Mouse (Mus musculus) MEL (cell line): ENCODE measurements at regions not wholly inside any gene's neighbourhood (a gene's known extent, or its start where the extent isn't known, plus 50 kb on each side); places are given as distances from the start of the nearest gene placed in this dataset.

ENCODE experiments used
- DNase-seq: peaks from one replicate; pipeline ENCODE4 v3.0.0; 2011; ENCODE audit warnings: low read depth, low spot score
- H3K27ac ChIP-seq: 2 replicates; pipeline ENCODE4 v1.5.1; 2012; ENCODE audit warnings: low read depth, mild to moderate bottlenecking, control low read depth, low read length, moderate library complexity; ENCODE audit not compliant: control insufficient read depth
- H3K27me3 ChIP-seq, 2 experiments: fragments of 150-350 bp in 1 of 2; sonication (generic) in 1 of 2; 2 replicates each; pipeline ENCODE4 v1.6.1; 2012; ENCODE audit warnings: low read length in 2 of 2, mild to moderate bottlenecking in 2 of 2, improper control_type of control experiment in 1 of 2, moderate library complexity in 1 of 2; ENCODE audit not compliant: insufficient read depth in 2 of 2, control insufficient read depth in 1 of 2
- H3K36me3 ChIP-seq, 2 experiments: 2 replicates each; pipeline ENCODE4 v1.6.1; 2012 to 2014; ENCODE audit warnings: low read length in 2 of 2, improper control_type of control experiment in 1 of 2, inconsistent platforms in 1 of 2, mild to moderate bottlenecking in 1 of 2; ENCODE audit not compliant: insufficient read depth in 2 of 2, control insufficient read depth in 1 of 2
- H3K4me1 ChIP-seq, 2 experiments: fragments of 150-350 bp in 1 of 2; sonication (generic) in 1 of 2; 2 replicates each; pipeline ENCODE4 v1.6.1; 2012; ENCODE audit warnings: low read length in 2 of 2, improper control_type of control experiment in 1 of 2, mild to moderate bottlenecking in 1 of 2; ENCODE audit not compliant: insufficient read depth in 2 of 2, control insufficient read depth in 1 of 2
- H3K4me3 ChIP-seq, 2 experiments: fragments of 150-350 bp in 1 of 2; sonication (generic) in 1 of 2; 2 replicates each; pipeline ENCODE4 v1.5.1; 2012; ENCODE audit warnings: low read depth in 2 of 2, low read length in 2 of 2, mild to moderate bottlenecking in 2 of 2, moderate library complexity in 2 of 2, control low read depth in 1 of 2, improper control_type of control experiment in 1 of 2; ENCODE audit not compliant: control insufficient read depth in 1 of 2, insufficient read depth in 1 of 2
- H3K79me2 ChIP-seq: 2 replicates; pipeline ENCODE4 v1.6.1; 2012; ENCODE audit warnings: mild to moderate bottlenecking, low read length, moderate library complexity; ENCODE audit not compliant: control insufficient read depth, poor library complexity, insufficient read depth
- H3K9ac ChIP-seq: 2 replicates; pipeline ENCODE4 v1.6.1; 2012; ENCODE audit warnings: low read depth, mild to moderate bottlenecking, control low read depth, low read length, moderate library complexity; ENCODE audit not compliant: control insufficient read depth, poor library complexity, severe bottlenecking
- H3K9me3 ChIP-seq: fragments of 150-350 bp; sonication (generic); replicated peaks from 2 replicates; pipeline ENCODE4 v1.6.1; 2012; ENCODE audit warnings: mild to moderate bottlenecking, low read length, improper control_type of control experiment, moderate library complexity; ENCODE audit not compliant: insufficient read depth
- CHD1 ChIP-seq: IDR thresholded peaks from 2 replicates; pipeline ENCODE4 v1.6.1; 2012; ENCODE audit warnings: low read depth, mild to moderate bottlenecking, inconsistent platforms, low read length, improper control_type of control experiment
- ELF1 ChIP-seq: IDR thresholded peaks from 2 replicates; pipeline ENCODE4 v1.6.1; 2014; ENCODE audit warnings: low read depth, mild to moderate bottlenecking, inconsistent platforms, low read length, improper control_type of control experiment, moderate library complexity
- EP300 ChIP-seq, 2 experiments: IDR thresholded peaks; 2 replicates each; pipeline ENCODE4 v1.6.1; 2011; ENCODE audit warnings: improper control_type of control experiment in 2 of 2, low read length in 2 of 2, low read depth in 1 of 2, mild to moderate bottlenecking in 1 of 2
- ETS1 ChIP-seq: IDR thresholded peaks from 2 replicates; pipeline ENCODE4 v1.6.1; 2012; ENCODE audit warnings: low read depth, mild to moderate bottlenecking, inconsistent platforms, low read length, improper control_type of control experiment, moderate library complexity
- HCFC1 ChIP-seq: IDR thresholded peaks from 2 replicates; pipeline ENCODE4 v1.6.1; 2012; ENCODE audit warnings: low read depth, mild to moderate bottlenecking, inconsistent platforms, low read length, improper control_type of control experiment, moderate library complexity
- KAT2A ChIP-seq: conservative IDR thresholded peaks from 2 replicates; pipeline ENCODE4 v1.6.1; 2012; ENCODE audit warnings: low read depth, low read length, improper control_type of control experiment, inconsistent platforms
- MAZ ChIP-seq: IDR thresholded peaks from 2 replicates; pipeline ENCODE4 v1.6.1; 2012; ENCODE audit warnings: low read depth, mild to moderate bottlenecking, inconsistent platforms, low read length, improper control_type of control experiment
- MXI1 ChIP-seq: IDR thresholded peaks from 2 replicates; pipeline ENCODE4 v1.6.1; 2011; ENCODE audit warnings: mild to moderate bottlenecking, low read depth, low read length, improper control_type of control experiment
- MYC ChIP-seq: IDR thresholded peaks from 2 replicates; pipeline ENCODE4 v1.6.1; 2011; ENCODE audit warnings: low read depth, mild to moderate bottlenecking, low read length, improper control_type of control experiment, moderate library complexity
- NELFE ChIP-seq: IDR thresholded peaks from 2 replicates; pipeline ENCODE4 v1.6.1; 2011; ENCODE audit warnings: low read depth, low read length, improper control_type of control experiment
- NRF1 ChIP-seq: IDR thresholded peaks from 2 replicates; pipeline ENCODE4 v1.6.1; 2014; ENCODE audit warnings: low read depth, mild to moderate bottlenecking, inconsistent platforms, low read length, improper control_type of control experiment, moderate library complexity; ENCODE audit not compliant: poor library complexity, insufficient read depth, severe bottlenecking
- POLR2AphosphoS2 ChIP-seq: IDR thresholded peaks from 2 replicates; pipeline ENCODE4 v1.6.1; 2011; ENCODE audit warnings: low read length, improper control_type of control experiment
- TAL1 ChIP-seq: IDR thresholded peaks from 2 replicates; pipeline ENCODE4 v1.6.1; 2012; ENCODE audit warnings: mild to moderate bottlenecking, inconsistent platforms, low read length, moderate library complexity, mixed read lengths
- UBTF ChIP-seq: IDR thresholded peaks from 2 replicates; pipeline ENCODE4 v1.6.1; 2012; ENCODE audit warnings: low read depth, mild to moderate bottlenecking, inconsistent platforms, low read length, improper control_type of control experiment, moderate library complexity, borderline replicate concordance; ENCODE audit not compliant: insufficient read depth
- ZC3H11A ChIP-seq: IDR thresholded peaks from 2 replicates; pipeline ENCODE4 v1.6.1; 2012; ENCODE audit warnings: low read depth, mild to moderate bottlenecking, inconsistent platforms, low read length, improper control_type of control experiment
- ZKSCAN1 ChIP-seq: IDR thresholded peaks from 2 replicates; pipeline ENCODE4 v1.6.1; 2012; ENCODE audit warnings: low read depth, mild to moderate bottlenecking, inconsistent platforms, low read length, improper control_type of control experiment, moderate library complexity

- Histone ChIP-seq H3K4me3 (no peak overlapping the region), H3K27ac (no peak overlapping the region), H3K9ac (no peak overlapping the region), H3K36me3 (no peaks in the 10 kb centered on the region), H3K9me3 (no peaks in the 10 kb centered on the region), H3K4me1 (no peaks in the 10 kb centered on the region), H3K27me3 (no peaks in the 10 kb centered on the region; a peak in 2 of 4 replicates), H3K79me2 (no peaks in the 10 kb centered on the region)
- TF ChIP-seq UBTF (no peak), ZKSCAN1 (no peak)
- DNase-seq: no peak
Measured at GRCm38 (mm10) chr12:70532843-70533242, 79.9 kb downstream of the Tmx1 start.

GRCm38 (mm10) chr12:70533375-70533935 lies 80.6 kb downstream of the Tmx1 start:
- Histone ChIP-seq H3K27ac (no peak overlapping the region), H3K27me3 (no peaks in the 10 kb centered on the region; a peak in 2 of 4 replicates), H3K4me3 (no peak overlapping the region), H3K4me1 (no peaks in the 10 kb centered on the region), H3K9me3 (no peaks in the 10 kb centered on the region), H3K9ac (no peak overlapping the region), H3K36me3 (no peaks in the 10 kb centered on the region), H3K79me2 (no peaks in the 10 kb centered on the region)
- TF ChIP-seq ELF1: no peak
- no peak for TF ChIP-seq KAT2A
- TF ChIP-seq POLR2AphosphoS2: no peak
- no peak for TF ChIP-seq TAL1
- TF ChIP-seq MYC: no peak
- TF ChIP-seq NELFE: no peak
- no peak for TF ChIP-seq MAZ
- TF ChIP-seq MXI1: no peak
- no peak for TF ChIP-seq EP300 (IDR thresholded peaks at IDR 0.05; ENCODE audit: low read depth in 1 of 2, low read length in 2 of 2)
- TF ChIP-seq ETS1: no peak
- no peak for TF ChIP-seq ZC3H11A
- TF ChIP-seq ZKSCAN1: no peak
- no peak for TF ChIP-seq NRF1
- TF ChIP-seq CHD1: no peak
- no peak for TF ChIP-seq HCFC1
- no peak for DNase-seq
